Mouse (Mus musculus) neural tube, embryonic 11.5 days (tissue): ENCODE measurements around the gene Eif1b. TPM values are rescaled to one million over a fixed set of nuclear protein-coding genes. Genes with fewer than 3 reads are reported as not detected.

Source experiments
- ATAC-seq: fragments of 200-750 bp; cut with Nextera tagmentation; 2 replicates; pipeline ENCODE4 v1.8.0; 2017; ENCODE audit warnings: moderate number of reproducible peaks, mild to moderate bottlenecking, moderate TSS enrichment, moderate library complexity; ENCODE audit not compliant: insufficient read depth, low FRiP score, low TSS enrichment
- DNase-seq: peaks from one replicate; pipeline ENCODE4 v3.0.0-alpha.2; 2015; ENCODE audit warnings: low spot score
- H3K27ac ChIP-seq: fragments of 300-500 bp; sonication (generic); 2 replicates; pipeline ENCODE4 v1.5.1; 2014; ENCODE audit warnings: low read depth, mild to moderate bottlenecking, low read length
- H3K27me3 ChIP-seq: fragments of 300-500 bp; sonication (generic); 2 replicates; pipeline ENCODE4 v1.6.1; 2014; ENCODE audit warnings: mild to moderate bottlenecking, low read length, mixed read lengths; ENCODE audit not compliant: control insufficient read depth, insufficient read depth
- H3K36me3 ChIP-seq: fragments of 300-500 bp; sonication (generic); 2 replicates; pipeline ENCODE4 v1.6.1; 2014; ENCODE audit warnings: mild to moderate bottlenecking, low read length, moderate library complexity, mixed read lengths; ENCODE audit not compliant: control insufficient read depth, insufficient read depth
- H3K4me1 ChIP-seq: fragments of 300-500 bp; sonication (generic); 2 replicates; pipeline ENCODE4 v1.6.1; 2014; ENCODE audit warnings: low read length, mixed read lengths; ENCODE audit not compliant: control insufficient read depth, insufficient read depth
- H3K4me2 ChIP-seq: fragments of 300-500 bp; sonication (generic); 2 replicates; pipeline ENCODE4 v1.6.1; 2014; ENCODE audit warnings: low read depth, mild to moderate bottlenecking, moderate library complexity
- H3K4me3 ChIP-seq: fragments of 300-500 bp; sonication (generic); 2 replicates; pipeline ENCODE4 v1.5.1; 2014; ENCODE audit warnings: low read depth, low read length
- H3K9ac ChIP-seq: fragments of 300-500 bp; sonication (generic); 2 replicates; pipeline ENCODE4 v1.6.1; 2014; ENCODE audit warnings: mild to moderate bottlenecking, low read length
- H3K9me3 ChIP-seq: fragments of 300-500 bp; sonication (generic); 2 replicates; pipeline ENCODE4 v1.6.1; 2016; ENCODE audit warnings: low read length; ENCODE audit not compliant: control insufficient read depth
- WGBS: fragments of 180-500 bp; shearing (Covaris S2); extraction: QIAGEN DNeasy Blood & Tissue Kit; methylation state at CpG from one replicate; pipeline ENCODE4 v1.1.7; 2014; 5-methylcytosine and 5-hydroxymethylcytosine counted together
- polyA plus RNA-seq: library from polyadenylated mRNA; unstranded; fragments of >200 nt; fragmentation: Nextera tagmentation; extraction: Ambion mirVana; gene quantifications from 2 replicates; pipeline ENCODE4 v1.2.1, GENCODE M21; 2014

Gene Eif1b
- 248 and 271 TPM in 2 replicates for polyA plus RNA-seq

- no peaks in the 10 kb centered on the region for H3K27me3 ChIP-seq
- no peaks in the 10 kb centered on the region for H3K9me3 ChIP-seq
- DNase-seq (no peak), ATAC-seq (peak; percentile 18)
- H3K4me1 ChIP-seq = peaks cover 6% of the 10 kb centered on the region
- peaks cover 7% of the 10 kb centered on the region for H3K36me3 ChIP-seq
- peak within 1 kb of the TSS; percentile 81 for H3K27ac ChIP-seq
- WGBS = 3% methylated on average over 18 of the region's 19 CpGs
- H3K4me2 ChIP-seq = peak within 1 kb of the TSS; percentile 92
- H3K9ac ChIP-seq = peak within 1 kb of the TSS; percentile 98
- peak within 1 kb of the TSS; percentile 96 for H3K4me3 ChIP-seq
Observed at GRCm38 (mm10) chr9:120492010-120492399, at the start of gene Eif1b. Gene Eif1b (plus strand): TSS chr9:120492232.

- H3K4me2 ChIP-seq = no peak overlapping the region
- H3K9ac ChIP-seq = no peak overlapping the region
- no peak for ATAC-seq
- H3K36me3 ChIP-seq = no peaks in the 10 kb centered on the region
- H3K9me3 ChIP-seq = 0 out of 2 replicates have a peak, but pooled peaks cover 3% of the 10 kb centered on the region
- no peak overlapping the region for H3K4me3 ChIP-seq
- WGBS = 82% methylated on average over 9 of the region's 9 CpGs
- DNase-seq = no peak
- no peaks in the 10 kb centered on the region for H3K4me1 ChIP-seq
- no peak overlapping the region for H3K27ac ChIP-seq
- no peaks in the 10 kb centered on the region for H3K27me3 ChIP-seq
Observed at GRCm38 (mm10) chr9:120444642-120445041, 47.4 kb upstream of the Eif1b start.

- no peak overlapping the region for H3K4me2 ChIP-seq
- no peak overlapping the region for H3K9ac ChIP-seq
- no peaks in the 10 kb centered on the region for H3K4me1 ChIP-seq
- no peaks in the 10 kb centered on the region for H3K27me3 ChIP-seq
- H3K36me3 ChIP-seq = no peaks in the 10 kb centered on the region
- H3K9me3 ChIP-seq = no peaks in the 10 kb centered on the region
- H3K4me3 ChIP-seq = no peak overlapping the region
- DNase-seq = no peak
- 86% methylated on average over 6 of the region's 6 CpGs for WGBS
- ATAC-seq = no peak
- no peak overlapping the region for H3K27ac ChIP-seq
Observed at GRCm38 (mm10) chr9:120449696-120450329, 42.2 kb upstream of the Eif1b start.

- 26% methylated on average over 9 of the region's 9 CpGs for WGBS
- H3K9ac ChIP-seq = no peak overlapping the region
- DNase-seq = peak; percentile 66
Observed at GRCm38 (mm10) chr9:120455768-120456655, 36.0 kb upstream of the Eif1b start.

GRCm38 (mm10) chr9:120470431-120470830 is 21.6 kb upstream of the Eif1b start:
- DNase-seq (no peak), ATAC-seq (no peak)
- Histone ChIP-seq H3K4me3 (no peak overlapping the region), H3K27ac (no peak overlapping the region), H3K4me1 (no peaks in the 10 kb centered on the region), H3K36me3 (no peaks in the 10 kb centered on the region), H3K9me3 (no peaks in the 10 kb centered on the region), H3K27me3 (no peaks in the 10 kb centered on the region), H3K4me2 (no peak overlapping the region), H3K9ac (no peak overlapping the region)
- 93% methylated on average over 1 of the region's 1 CpGs for WGBS

More at GRCm38 (mm10) chr9:120455768-120456655, 36.0 kb upstream of the Eif1b start:
- peak; percentile 85 for ATAC-seq
- no peaks in the 10 kb centered on the region for H3K36me3 ChIP-seq
- peak overlapping the region; percentile 55 for H3K27ac ChIP-seq
- no peaks in the 10 kb centered on the region for H3K9me3 ChIP-seq
- H3K4me3 ChIP-seq = no peak overlapping the region
- H3K27me3 ChIP-seq = no peaks in the 10 kb centered on the region
- H3K4me2 ChIP-seq = no peak overlapping the region
- peaks cover 4% of the 10 kb centered on the region for H3K4me1 ChIP-seq

GRCm38 (mm10) chr9:120481644-120482043 is 10.4 kb upstream of the Eif1b start:
- Histone ChIP-seq H3K27me3 (no peaks in the 10 kb centered on the region), H3K4me3 (no peak overlapping the region), H3K4me1 (no peaks in the 10 kb centered on the region), H3K9me3 (no peaks in the 10 kb centered on the region), H3K36me3 (no peaks in the 10 kb centered on the region), H3K4me2 (no peak overlapping the region), H3K9ac (no peak overlapping the region), H3K27ac (no peak overlapping the region)
- DNase-seq = no peak
- ATAC-seq = no peak
- 80% methylated on average over 3 of the region's 3 CpGs for WGBS

- 94% methylated on average over 4 of the region's 4 CpGs for WGBS
- Histone ChIP-seq H3K4me1 (no peaks in the 10 kb centered on the region), H3K4me2 (no peak overlapping the region), H3K27me3 (no peaks in the 10 kb centered on the region), H3K9me3 (no peaks in the 10 kb centered on the region), H3K36me3 (no peaks in the 10 kb centered on the region), H3K9ac (no peak overlapping the region), H3K27ac (no peak overlapping the region), H3K4me3 (no peak overlapping the region)
- ATAC-seq = no peak
- no peak for DNase-seq
Observed at GRCm38 (mm10) chr9:120482382-120482781, 9.7 kb upstream of the Eif1b start.

- H3K9me3 ChIP-seq = no peaks in the 10 kb centered on the region
- ATAC-seq (no peak), DNase-seq (no peak)
- no peak overlapping the region for H3K4me3 ChIP-seq
- H3K27ac ChIP-seq = no peak overlapping the region
- no peaks in the 10 kb centered on the region for H3K4me1 ChIP-seq
- H3K36me3 ChIP-seq = no peaks in the 10 kb centered on the region
- H3K9ac ChIP-seq = no peak overlapping the region
- H3K27me3 ChIP-seq = no peaks in the 10 kb centered on the region
- 80% methylated on average over 8 of the region's 8 CpGs for WGBS
- no peak overlapping the region for H3K4me2 ChIP-seq
Observed at GRCm38 (mm10) chr9:120483101-120483500, 8.9 kb upstream of the Eif1b start.
